Mouse (Mus musculus) forebrain, embryonic 16.5 days (tissue): ENCODE measurements around the gene Arap1. TPM values are rescaled to one million over a fixed set of nuclear protein-coding genes. Genes with fewer than 3 reads are reported as not detected.

Experiments
- ATAC-seq: fragments of 200-750 bp; cut with Nextera tagmentation; 2 replicates; pipeline ENCODE4 v1.8.0; 2017; ENCODE audit warnings: mild to moderate bottlenecking, moderate library complexity
- H3K27ac ChIP-seq: fragments of 300-500 bp; sonication (generic); 2 replicates; pipeline ENCODE4 v1.5.1; 2014; ENCODE audit warnings: low read length, control low read depth
- H3K27me3 ChIP-seq: fragments of 300-500 bp; sonication (generic); replicated peaks from 2 replicates; pipeline ENCODE4 v1.6.1; 2014; ENCODE audit warnings: low read length; ENCODE audit not compliant: control insufficient read depth, insufficient read depth
- H3K36me3 ChIP-seq: fragments of 300-500 bp; sonication (generic); 2 replicates; pipeline ENCODE4 v1.6.1; 2014; ENCODE audit not compliant: control insufficient read depth, insufficient read depth
- H3K4me1 ChIP-seq: fragments of 300-500 bp; sonication (generic); replicated peaks from 2 replicates; pipeline ENCODE4 v1.6.1; 2014; ENCODE audit warnings: low read length; ENCODE audit not compliant: control insufficient read depth, insufficient read depth
- H3K4me2 ChIP-seq: fragments of 300-500 bp; sonication (generic); 2 replicates; pipeline ENCODE4 v1.6.1; 2014; ENCODE audit warnings: mild to moderate bottlenecking, low read length, control low read depth
- H3K4me3 ChIP-seq: fragments of 300-500 bp; sonication (generic); replicated peaks from 2 replicates; pipeline ENCODE4 v1.5.1; 2014; ENCODE audit warnings: mild to moderate bottlenecking, low read length, control low read depth
- H3K9ac ChIP-seq: fragments of 300-500 bp; sonication (generic); replicated peaks from 2 replicates; pipeline ENCODE4 v1.6.1; 2014; ENCODE audit warnings: low read depth, low read length, control low read depth
- H3K9me3 ChIP-seq: fragments of 300-500 bp; sonication (generic); 2 replicates; pipeline ENCODE4 v1.6.1; 2016; ENCODE audit warnings: low read length; ENCODE audit not compliant: control insufficient read depth
- WGBS: fragments of 180-500 bp; shearing (Covaris S2); extraction: QIAGEN DNeasy Blood & Tissue Kit; methylation state at CpG from one replicate; pipeline ENCODE4 v1.1.7; 2014; 5-methylcytosine and 5-hydroxymethylcytosine counted together
- polyA plus RNA-seq: library from polyadenylated mRNA; unstranded; fragments of >200 nt; fragmentation: Nextera tagmentation; extraction: Ambion mirVana; gene quantifications from 2 replicates; pipeline ENCODE4 v1.2.1, GENCODE M21; 2015

The Arap1 gene
- 7.7 and 8.8 TPM in 2 replicates for polyA plus RNA-seq

- Histone ChIP-seq H3K4me1 (peaks cover 14% of the 10 kb centered on the region), H3K27ac (no peak within 1 kb of the TSS), H3K36me3 (no peaks in the 10 kb centered on the region), H3K4me2 (peak within 1 kb of the TSS; percentile 96), H3K27me3 (no peaks in the 10 kb centered on the region), H3K4me3 (peak within 1 kb of the TSS; percentile 52), H3K9ac (peak within 1 kb of the TSS; percentile 49), H3K9me3 (no peaks in the 10 kb centered on the region)
- peak; percentile 63 for ATAC-seq
- under 1% methylated on average over 35 of the region's 35 CpGs for WGBS
Observed at GRCm38 (mm10) chr7:101347767-101348270, at the start of gene Arap1. Gene Arap1, plus strand, starts transcription at chr7:101348067.

- no peaks in the 10 kb centered on the region for H3K36me3 ChIP-seq
- H3K4me3 ChIP-seq: no peak overlapping the region
- H3K4me1 ChIP-seq: peaks cover 19% of the 10 kb centered on the region
- WGBS: 92% methylated on average over 3 of the region's 3 CpGs
- no peak for ATAC-seq
- 0 out of 2 replicates have a peak, but pooled peaks cover 2% of the 10 kb centered on the region for H3K27me3 ChIP-seq
- H3K9me3 ChIP-seq: no peaks in the 10 kb centered on the region
- no peak overlapping the region for H3K27ac ChIP-seq
- no peak overlapping the region for H3K9ac ChIP-seq
- no peak overlapping the region for H3K4me2 ChIP-seq
Observed at GRCm38 (mm10) chr7:101298375-101298774, 49.5 kb upstream of the Arap1 start.

- Histone ChIP-seq H3K36me3 (no peaks in the 10 kb centered on the region), H3K27ac (no peak overlapping the region), H3K4me1 (peaks cover 16% of the 10 kb centered on the region), H3K27me3 (0 out of 2 replicates have a peak, but pooled peaks cover 2% of the 10 kb centered on the region), H3K9me3 (no peaks in the 10 kb centered on the region), H3K4me2 (peak overlapping the region; percentile 67), H3K4me3 (peak overlapping the region; percentile 74), H3K9ac (peak overlapping the region; percentile 61)
- ATAC-seq: peak; percentile 49
- WGBS: 1% methylated on average over 30 of the region's 30 CpGs
Observed at GRCm38 (mm10) chr7:101301361-101301880, 46.4 kb upstream of the Arap1 start.

- 0 out of 2 replicates have a peak, but pooled peaks cover 2% of the 10 kb centered on the region for H3K27me3 ChIP-seq
- peaks cover 12% of the 10 kb centered on the region for H3K4me1 ChIP-seq
- H3K4me2 ChIP-seq: peak within 1 kb of the TSS; percentile 67
- peak within 1 kb of the TSS; percentile 74 for H3K4me3 ChIP-seq
- no peaks in the 10 kb centered on the region for H3K36me3 ChIP-seq
- H3K27ac ChIP-seq: 0 out of 2 replicates have a peak within 1 kb of the TSS, but pooled peaks have one; percentile 16
- ATAC-seq: peak; percentile 93
- H3K9ac ChIP-seq: peak within 1 kb of the TSS; percentile 61
- under 1% methylated on average over 39 of the region's 39 CpGs for WGBS
- no peaks in the 10 kb centered on the region for H3K9me3 ChIP-seq
Observed at GRCm38 (mm10) chr7:101301881-101302456, 45.9 kb upstream of the Arap1 start, which contains the start of gene Atg16l2. Gene Atg16l2, minus strand, starts transcription at chr7:101302251.

- 21% methylated on average over 7 of the region's 7 CpGs for WGBS
Observed at GRCm38 (mm10) chr7:101302691-101303090, 45.2 kb upstream of the Arap1 start.

GRCm38 (mm10) chr7:101306841-101307240 lies 41.0 kb upstream of the Arap1 start:
- H3K27me3 ChIP-seq: no peaks in the 10 kb centered on the region
- 50% methylated on average over 2 of the region's 2 CpGs for WGBS
- H3K9ac ChIP-seq: no peak overlapping the region
- H3K4me3 ChIP-seq: no peak overlapping the region
- H3K9me3 ChIP-seq: no peaks in the 10 kb centered on the region
- H3K36me3 ChIP-seq: no peaks in the 10 kb centered on the region
- no peak overlapping the region for H3K27ac ChIP-seq
- H3K4me2 ChIP-seq: no peak overlapping the region
- ATAC-seq: no peak
- peaks cover 3% of the 10 kb centered on the region; the same call in 1 of the 2 replicates for H3K4me1 ChIP-seq

More at GRCm38 (mm10) chr7:101302691-101303090, 45.2 kb upstream of the Arap1 start:
- Histone ChIP-seq H3K9ac (no peak overlapping the region), H3K4me1 (peaks cover 9% of the 10 kb centered on the region), H3K36me3 (no peaks in the 10 kb centered on the region), H3K4me2 (peak overlapping the region; percentile 67), H3K4me3 (peak overlapping the region; percentile 74), H3K27ac (no peak overlapping the region), H3K9me3 (no peaks in the 10 kb centered on the region), H3K27me3 (0 out of 2 replicates have a peak, but pooled peaks cover 2% of the 10 kb centered on the region)
- ATAC-seq: no peak

- H3K9me3 ChIP-seq: no peaks in the 10 kb centered on the region
- no peak overlapping the region; the same call in 1 of the 2 replicates for H3K9ac ChIP-seq
- no peaks in the 10 kb centered on the region; the same call in 1 of the 2 replicates for H3K4me1 ChIP-seq
- no peak for ATAC-seq
- H3K27ac ChIP-seq: no peak overlapping the region; the same call in 1 of the 2 replicates
- WGBS: 33% methylated on average over 5 of the region's 5 CpGs
- H3K4me2 ChIP-seq: peak overlapping the region; percentile 52
- H3K36me3 ChIP-seq: no peaks in the 10 kb centered on the region
- peak overlapping the region; percentile 64 for H3K4me3 ChIP-seq
- H3K27me3 ChIP-seq: no peaks in the 10 kb centered on the region
Observed at GRCm38 (mm10) chr7:101309985-101310326, 37.9 kb upstream of the Arap1 start.

- H3K9me3 ChIP-seq: no peaks in the 10 kb centered on the region
- H3K4me3 ChIP-seq: peak overlapping the region; percentile 64
- no peaks in the 10 kb centered on the region for H3K36me3 ChIP-seq
- peak overlapping the region; percentile 52 for H3K4me2 ChIP-seq
- ATAC-seq: peak; percentile 97
- no peaks in the 10 kb centered on the region; the same call in 1 of the 2 replicates for H3K4me1 ChIP-seq
- WGBS: under 1% methylated on average over 43 of the region's 43 CpGs
- peak overlapping the region; percentile 73 for H3K9ac ChIP-seq
- no peaks in the 10 kb centered on the region for H3K27me3 ChIP-seq
- peak overlapping the region; percentile 87 for H3K27ac ChIP-seq
Observed at GRCm38 (mm10) chr7:101310327-101311028, 37.4 kb upstream of the Arap1 start.

GRCm38 (mm10) chr7:101311061-101311460 lies 36.8 kb upstream of the Arap1 start:
- Histone ChIP-seq H3K4me3 (peak overlapping the region; percentile 64), H3K27me3 (no peaks in the 10 kb centered on the region), H3K4me2 (peak overlapping the region; percentile 43), H3K4me1 (no peaks in the 10 kb centered on the region; the same call in 1 of the 2 replicates), H3K9ac (peak overlapping the region; percentile 6; the same call in 1 of the 2 replicates), H3K9me3 (no peaks in the 10 kb centered on the region), H3K27ac (no peak overlapping the region; the same call in 1 of the 2 replicates), H3K36me3 (no peaks in the 10 kb centered on the region)
- no peak for ATAC-seq
- 51% methylated on average over 2 of the region's 2 CpGs for WGBS
